Mouse (Mus musculus) testis, adult 2 months (tissue): ENCODE data around the gene Pla2r1. TPM values are rescaled to one million over a fixed set of nuclear protein-coding genes. Genes with fewer than 3 reads are reported as not detected.

Experiments used
- H3K27ac ChIP-seq: fragments of 200-500 bp; 2 replicates; pipeline ENCODE4 v1.5.1; 2012; ENCODE audit warnings: low read depth, low read length; ENCODE audit not compliant: control insufficient read depth, insufficient read depth
- H3K27me3 ChIP-seq: fragments of 200-500 bp; 2 replicates; pipeline ENCODE4 v1.6.1; 2012; ENCODE audit warnings: mild to moderate bottlenecking, low read length, moderate library complexity; ENCODE audit not compliant: control insufficient read depth, insufficient read depth
- H3K36me3 ChIP-seq: fragments of 200-500 bp; 2 replicates; pipeline ENCODE4 v1.6.1; 2012; ENCODE audit warnings: mild to moderate bottlenecking, low read length; ENCODE audit not compliant: control insufficient read depth, insufficient read depth
- H3K4me1 ChIP-seq: fragments of 200-500 bp; 2 replicates; pipeline ENCODE4 v1.6.1; 2012; ENCODE audit warnings: low read length; ENCODE audit not compliant: control insufficient read depth, insufficient read depth
- H3K4me3 ChIP-seq: fragments of 200-500 bp; 2 replicates; pipeline ENCODE4 v1.5.1; 2012; ENCODE audit warnings: low read depth, mild to moderate bottlenecking, low read length, moderate library complexity, mixed read lengths; ENCODE audit not compliant: control insufficient read depth
- CTCF ChIP-seq: fragments of 200-500 bp; IDR thresholded peaks from 2 replicates; pipeline ENCODE4 v1.5.1; 2012; ENCODE audit warnings: low read depth, mild to moderate bottlenecking, inconsistent platforms, low read length, moderate library complexity; ENCODE audit not compliant: control insufficient read depth, insufficient read depth, insufficient replicate concordance
- POLR2A ChIP-seq: fragments of 200-500 bp; IDR thresholded peaks from 2 replicates; pipeline ENCODE4 v1.6.1; 2012; ENCODE audit warnings: low read depth, mild to moderate bottlenecking, inconsistent platforms, low read length, moderate library complexity; ENCODE audit not compliant: control insufficient read depth
- polyA plus RNA-seq: library from polyadenylated mRNA; depleted of rRNA; stranded (reverse); fragments of >200 nt; gene quantifications from 2 replicates; pipeline ENCODE4 v1.2.3, GENCODE M21; 2012; rRNA removed

The Pla2r1 gene
- polyA plus RNA-seq, 1 experiment: 0.75 TPM

DNA sequence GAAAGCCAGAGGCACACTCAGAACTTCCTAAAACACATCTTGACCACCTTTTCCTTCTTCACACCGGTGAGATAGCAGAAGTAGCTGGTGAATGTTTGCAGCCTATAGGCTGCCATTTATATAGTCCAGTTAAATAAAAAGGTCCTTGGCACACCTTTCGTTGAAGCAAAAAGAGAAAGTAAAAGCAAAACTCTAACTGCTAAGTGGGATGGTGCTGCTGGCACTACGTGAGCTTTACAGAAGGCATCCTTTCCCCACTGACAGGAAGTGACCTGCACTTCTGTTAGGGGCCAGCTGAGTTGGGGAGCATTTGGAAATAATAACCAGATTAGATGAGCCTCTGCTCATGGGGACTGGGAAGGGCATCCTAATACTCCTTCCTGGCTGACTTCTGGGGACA lies 170.8 kb downstream of the Pla2r1 start:
- no peak overlapping the region for H3K4me3 ChIP-seq
- H3K36me3 ChIP-seq: no peaks in the 10 kb centered on the region
- H3K4me1 ChIP-seq: peaks cover 2% of the 10 kb centered on the region
- no peaks in the 10 kb centered on the region for H3K27me3 ChIP-seq
- H3K27ac ChIP-seq: no peak overlapping the region
- TF ChIP-seq CTCF (no peak), POLR2A (no peak)

DNA sequence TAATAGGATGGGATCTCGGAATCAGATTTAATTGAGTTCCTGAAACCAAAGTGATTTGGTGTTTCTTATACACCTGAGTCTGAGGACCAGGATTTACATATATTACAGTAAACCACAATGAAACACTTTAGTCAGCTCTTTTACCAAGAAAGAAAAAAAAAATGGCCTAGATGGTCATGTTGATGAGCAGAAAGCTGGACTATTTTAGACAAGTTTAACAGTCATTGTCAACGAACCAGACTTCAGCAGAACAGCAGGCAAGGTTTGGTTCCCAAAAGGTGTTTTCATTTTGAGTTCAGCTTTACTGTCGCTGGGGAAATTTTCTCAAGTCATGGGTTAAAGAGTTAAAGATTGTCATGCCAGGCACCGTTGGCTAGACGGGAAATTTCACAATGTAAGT lies 175.8 kb downstream of the Pla2r1 start:
- TF ChIP-seq CTCF: no peak
- TF ChIP-seq POLR2A: no peak
- peaks cover 5% of the 10 kb centered on the region for H3K4me1 ChIP-seq
- H3K27ac ChIP-seq: no peak overlapping the region
- no peaks in the 10 kb centered on the region for H3K27me3 ChIP-seq
- H3K4me3 ChIP-seq: no peak overlapping the region
- H3K36me3 ChIP-seq: no peaks in the 10 kb centered on the region

DNA sequence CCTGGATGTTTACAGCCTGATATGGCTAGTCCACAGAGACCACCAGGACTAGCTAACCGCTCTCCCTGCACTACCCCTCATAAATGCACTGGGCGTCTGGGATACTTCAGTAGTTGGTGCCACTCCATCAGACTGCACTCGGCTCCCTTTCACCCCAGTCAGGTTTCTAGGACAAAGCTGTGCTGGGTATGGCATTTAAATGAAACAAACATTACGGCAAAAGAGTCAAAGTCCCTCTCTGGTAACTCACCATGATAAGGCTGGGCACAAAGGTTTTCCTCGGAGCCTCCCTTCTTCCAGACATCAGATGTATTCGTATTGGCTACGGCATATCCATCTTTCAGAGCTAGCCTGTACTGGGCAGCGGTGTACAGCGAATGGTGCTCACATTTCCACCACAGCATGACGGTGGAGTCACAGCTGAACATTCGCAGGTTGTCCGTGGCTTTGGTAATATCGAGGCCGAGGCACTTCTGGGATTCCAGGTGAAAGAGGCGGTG lies 177.4 kb downstream of the Pla2r1 start:
- Histone ChIP-seq H3K4me1 (peaks cover 5% of the 10 kb centered on the region), H3K27me3 (no peaks in the 10 kb centered on the region)
- TF ChIP-seq CTCF (no peak), POLR2A (no peak)

DNA sequence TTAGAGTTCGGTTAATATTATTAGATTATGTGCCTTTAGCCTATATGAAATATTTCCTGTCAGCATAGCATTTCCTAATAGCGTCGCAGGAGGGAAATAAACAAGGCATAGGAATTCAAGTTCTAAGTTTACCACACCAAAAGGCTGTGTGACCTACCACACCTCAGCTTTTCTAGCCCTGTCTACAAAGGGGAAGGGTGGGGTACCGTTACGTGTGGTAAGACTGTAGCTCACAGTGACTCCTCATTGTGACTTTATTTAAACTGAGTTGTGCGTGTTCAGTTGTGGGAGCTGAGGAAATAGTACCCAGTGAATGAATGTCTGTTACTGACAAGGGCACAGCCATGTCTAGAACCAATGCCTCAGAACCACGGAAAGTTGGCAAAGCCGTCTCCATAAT lies 178.0 kb downstream of the Pla2r1 start:
- Histone ChIP-seq H3K27me3 (no peaks in the 10 kb centered on the region), H3K4me1 (peaks cover 5% of the 10 kb centered on the region), H3K27ac (no peak overlapping the region), H3K36me3 (no peaks in the 10 kb centered on the region), H3K4me3 (peak overlapping the region; percentile 4; the same call in 1 of the 2 replicates)
- no peak for TF ChIP-seq CTCF
- no peak for TF ChIP-seq POLR2A

More for the DNA sequence above, 177.4 kb downstream of the Pla2r1 start:
- Histone ChIP-seq H3K4me3 (peak overlapping the region; percentile 77), H3K27ac (no peak overlapping the region), H3K36me3 (no peaks in the 10 kb centered on the region)

DNA sequence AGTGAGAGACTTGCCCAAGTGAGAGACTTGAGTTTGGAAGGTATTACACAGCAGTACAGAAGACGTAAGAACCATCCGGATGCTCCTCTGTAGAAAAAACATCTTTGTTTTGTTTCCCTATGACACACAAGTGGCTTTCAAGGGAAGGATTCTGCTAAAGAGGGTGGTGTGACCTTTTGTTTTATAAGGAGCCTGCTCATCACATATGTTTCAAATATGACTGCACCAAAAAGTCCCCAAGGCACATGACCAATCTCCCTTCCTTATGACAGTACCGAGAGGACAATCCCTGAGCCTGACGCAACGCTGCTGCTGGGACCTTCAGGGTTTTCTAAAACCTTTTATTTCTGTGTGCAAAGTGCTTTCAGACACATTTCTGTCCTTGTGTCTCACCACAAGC lies 182.9 kb downstream of the Pla2r1 start:
- H3K4me3 ChIP-seq: no peak overlapping the region
- H3K27me3 ChIP-seq: no peaks in the 10 kb centered on the region
- no peaks in the 10 kb centered on the region; the same call in 1 of the 2 replicates for H3K4me1 ChIP-seq
- no peaks in the 10 kb centered on the region for H3K36me3 ChIP-seq
- H3K27ac ChIP-seq: no peak overlapping the region
- no peak for TF ChIP-seq CTCF
- no peak for TF ChIP-seq POLR2A

DNA sequence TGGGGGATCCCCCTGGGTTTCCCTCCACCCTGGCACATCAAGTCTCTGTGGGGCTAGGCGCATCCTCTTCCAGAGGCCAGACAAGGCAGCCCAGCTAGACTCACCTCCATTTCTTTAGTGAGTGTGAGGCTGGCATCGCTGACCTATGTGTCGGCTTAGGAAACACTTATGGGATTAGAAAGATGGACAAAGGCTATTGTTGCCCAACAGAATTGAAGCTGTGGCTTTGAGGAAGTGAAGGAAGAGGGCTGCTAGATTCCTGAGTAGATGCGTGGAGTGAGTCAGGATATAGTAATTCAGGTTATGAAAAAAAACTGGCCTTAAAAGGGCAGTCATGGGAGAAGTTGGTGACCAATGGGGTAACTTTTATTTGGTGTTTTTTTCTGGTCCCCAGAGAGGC lies 183.7 kb downstream of the Pla2r1 start:
- no peaks in the 10 kb centered on the region for H3K4me1 ChIP-seq
- H3K36me3 ChIP-seq: no peaks in the 10 kb centered on the region
- TF ChIP-seq POLR2A: no peak
- no peak for TF ChIP-seq CTCF
- no peaks in the 10 kb centered on the region for H3K27me3 ChIP-seq
- H3K27ac ChIP-seq: no peak overlapping the region
- H3K4me3 ChIP-seq: no peak overlapping the region

DNA sequence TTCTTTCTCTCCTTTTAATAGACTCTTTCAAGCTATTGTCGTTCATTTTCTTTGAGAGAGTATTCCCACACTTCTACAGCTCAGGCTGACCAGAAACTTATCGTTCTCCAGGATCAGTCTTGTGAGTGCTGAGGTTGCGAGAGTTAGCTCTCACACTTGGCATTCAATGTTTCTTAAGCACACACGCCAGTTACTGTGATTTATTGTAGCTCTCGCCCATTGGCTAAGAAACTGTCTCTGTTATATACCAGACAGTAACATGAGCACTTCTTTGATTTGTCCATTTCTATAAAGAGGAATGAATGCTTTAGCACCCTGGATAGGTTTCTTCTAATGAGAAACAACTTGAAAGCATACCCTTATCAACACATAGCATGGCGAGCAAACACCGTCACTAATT lies 185.2 kb downstream of the Pla2r1 start:
- Histone ChIP-seq H3K27me3 (no peaks in the 10 kb centered on the region), H3K4me1 (no peaks in the 10 kb centered on the region)

More for the DNA sequence above, 185.2 kb downstream of the Pla2r1 start:
- TF ChIP-seq POLR2A (no peak), CTCF (no peak)
- no peak overlapping the region for H3K27ac ChIP-seq
- no peak overlapping the region for H3K4me3 ChIP-seq
- H3K36me3 ChIP-seq: no peaks in the 10 kb centered on the region

Other genes with a start within 250 kb of the Pla2r1 start
- 0.45 and 0.54 TPM in 2 replicates for gene Ly75, start 170.0 kb downstream of the Pla2r1 start, polyA plus RNA-seq
- 0.02 TPM in 1 of 2 replicates, not detected in the other for gene Itgb6, start 169.3 kb upstream of the Pla2r1 start, polyA plus RNA-seq